8 mouse cellular contexts compared by ENCODE assay signal in genomic region chrX:48513166-48513807, GRCm38 (mm10). TPM values are rescaled to one million over a fixed set of nuclear protein-coding genes. Genes with fewer than 3 reads are reported as not detected.
DNase-seq lines count a peak whose midpoint lies in the region; ATAC-seq and TF ChIP-seq lines count a peak whose summit lies in the region.

Aifm1 (minus strand) TSS chrX:48513563.

- H3K4me1 ChIP-seq in cortical plate, adult 2 months (ENCODE audit: control insufficient read depth, insufficient read depth, low read length): no peaks in the 10 kb centered on the region; the same call in 1 of the 2 replicates
- H3K4me1 ChIP-seq in megakaryocyte, embryonic 14.5 days: peaks cover 12% of the 10 kb centered on the region; the same call in 1 of the 2 replicates

- peak; percentile 84 to 89 for DNase-seq in gastrocnemius, adult 8-10 months (ENCODE audit: low spot score in 2 of 2)
- DNase-seq in hindlimb bud, embryonic 11.5 days (ENCODE audit: extremely low spot score, low read depth, low spot score): peak; percentile 57
- DNase-seq in left cerebral cortex, adult 8-10 months (ENCODE audit: low spot score in 2 of 2): peak; percentile 51 to 91
- DNase-seq in right cerebral cortex, postnatal 10 days (ENCODE audit: low spot score in 2 of 2): peak; percentile 94
- DNase-seq in urinary bladder, postnatal 25 days (ENCODE audit: low spot score): peak; percentile 77

- peak; percentile 61; the same call in 1 of the 2 replicates for TF ChIP-seq POLR2A in cortical plate, adult 2 months (IDR thresholded peaks at IDR 0.05; ENCODE audit: extremely low read depth, insufficient read depth, low read length)

- peaks cover 20% of the 10 kb centered on the region for H3K36me3 ChIP-seq in megakaryocyte, embryonic 14.5 days (replicated peaks; ENCODE audit: low read length)

- peaks cover 6% of the 10 kb centered on the region for H3K27me3 ChIP-seq in megakaryocyte, embryonic 14.5 days (replicated peaks)

- H3K4me3 ChIP-seq in cortical plate, adult 2 months (ENCODE audit: insufficient read depth, low read length): peak within 1 kb of the TSS; percentile 53
- peak within 1 kb of the TSS; percentile 93 for H3K4me3 ChIP-seq in megakaryocyte, embryonic 14.5 days (replicated peaks)

- H3K9me3 ChIP-seq in megakaryocyte, embryonic 14.5 days: peaks cover 14% of the 10 kb centered on the region

- H3K27ac ChIP-seq in cortical plate, adult 2 months (ENCODE audit: insufficient read depth, low read length): no peak within 1 kb of the TSS

- no peak for TF ChIP-seq CTCF in cortical plate, adult 2 months (IDR thresholded peaks at IDR 0.05; ENCODE audit: extremely low read depth, insufficient read depth, low read length)

- peak; percentile 92 for ATAC-seq in activated CD4-positive, CD25-positive, alpha-beta regulatory T cell, adult 4 months

RNA-seq across cellular contexts. Expression of gene Aifm1, which starts in this region (rescaled TPM):
- 10 to 100 TPM; 30.9 to 40.1 TPM for polyA plus RNA-seq in activated CD4-positive, CD25-positive, alpha-beta regulatory T cell, adult 4 months (2017; shearing (Covaris generic))
- polyA plus RNA-seq in cortical plate, adult 2 months (2012; rRNA removed): 28.0 and 31.5 TPM in 2 replicates
- total RNA-seq in gastrocnemius, adult 8-10 months (2022): 10 to 100 TPM; 34.4 to 42.4 (median 40.0) TPM
- 10 to 100 TPM; 23.6 to 26.2 (median 24.7) TPM for total RNA-seq in left cerebral cortex, adult 8-10 months (2022)
- 2.8 TPM in 1 of 2 replicates, not detected in the other for polyA plus RNA-seq in megakaryocyte, embryonic 14.5 days (2012; ENCODE audit: insufficient read depth, low replicate concordance)
